Mouse (Mus musculus): ENCODE data around the gene Actb. TPM values are rescaled to one million over a fixed set of nuclear protein-coding genes. Genes with fewer than 3 reads are reported as not detected.

Gene Actb
- total RNA-seq, 1 experiment from 2014 or later = 6,587 TPM

GRCm38 (mm10) chr5:142926204-142926939, 19.8 kb upstream of the Actb start:
- peak; percentile 66 for ATAC-seq (replicated peaks; ENCODE audit: insufficient number of reproducible peaks, low FRiP score, low TSS enrichment, poor library complexity, severe bottlenecking)

- no peak for ATAC-seq (replicated peaks; ENCODE audit: insufficient number of reproducible peaks, low FRiP score, low TSS enrichment, poor library complexity, severe bottlenecking)
Measured at GRCm38 (mm10) chr5:142924336-142924959, 17.9 kb upstream of the Actb start.

GRCm38 (mm10) chr5:142923781-142924180, 17.2 kb upstream of the Actb start:
- ATAC-seq (replicated peaks; ENCODE audit: insufficient number of reproducible peaks, low FRiP score, low TSS enrichment, poor library complexity, severe bottlenecking) = no peak

GRCm38 (mm10) chr5:142922251-142922650, 15.7 kb upstream of the Actb start:
- ATAC-seq (replicated peaks; ENCODE audit: insufficient number of reproducible peaks, low FRiP score, low TSS enrichment, poor library complexity, severe bottlenecking) = no peak

GRCm38 (mm10) chr5:142921074-142921459, 14.5 kb upstream of the Actb start:
- ATAC-seq (replicated peaks; ENCODE audit: insufficient number of reproducible peaks, low FRiP score, low TSS enrichment, poor library complexity, severe bottlenecking) = peak; percentile 38

- ATAC-seq (replicated peaks; ENCODE audit: insufficient number of reproducible peaks, low FRiP score, low TSS enrichment, poor library complexity, severe bottlenecking) = peak; percentile 99
Measured at GRCm38 (mm10) chr5:142920311-142921073, 13.9 kb upstream of the Actb start.

- ATAC-seq (replicated peaks; ENCODE audit: insufficient number of reproducible peaks, low FRiP score, low TSS enrichment, poor library complexity, severe bottlenecking) = no peak
Measured at GRCm38 (mm10) chr5:142917402-142917801, 10.8 kb upstream of the Actb start.

GRCm38 (mm10) chr5:142916593-142916992, 10.0 kb upstream of the Actb start:
- no peak for ATAC-seq (replicated peaks; ENCODE audit: insufficient number of reproducible peaks, low FRiP score, low TSS enrichment, poor library complexity, severe bottlenecking)

GRCm38 (mm10) chr5:142915231-142915630, 8.7 kb upstream of the Actb start:
- no peak for ATAC-seq (replicated peaks; ENCODE audit: insufficient number of reproducible peaks, low FRiP score, low TSS enrichment, poor library complexity, severe bottlenecking)

- peak; percentile 53 for ATAC-seq (replicated peaks; ENCODE audit: insufficient number of reproducible peaks, low FRiP score, low TSS enrichment, poor library complexity, severe bottlenecking)
Measured at GRCm38 (mm10) chr5:142912739-142913138, 6.2 kb upstream of the Actb start.

- ATAC-seq (replicated peaks; ENCODE audit: insufficient number of reproducible peaks, low FRiP score, low TSS enrichment, poor library complexity, severe bottlenecking) = no peak
Measured at GRCm38 (mm10) chr5:142912320-142912719, 5.8 kb upstream of the Actb start.

- ATAC-seq (replicated peaks; ENCODE audit: insufficient number of reproducible peaks, low FRiP score, low TSS enrichment, poor library complexity, severe bottlenecking) = no peak
Measured at GRCm38 (mm10) chr5:142911629-142912028, 5.1 kb upstream of the Actb start.

- 0 out of 2 replicates have a peak, but pooled peaks have one; percentile 8 for ATAC-seq (replicated peaks; ENCODE audit: insufficient number of reproducible peaks, low FRiP score, low TSS enrichment, poor library complexity, severe bottlenecking)
Measured at GRCm38 (mm10) chr5:142909576-142910278, 3.2 kb upstream of the Actb start.

GRCm38 (mm10) chr5:142908941-142909575, 2.5 kb upstream of the Actb start:
- ATAC-seq (replicated peaks; ENCODE audit: insufficient number of reproducible peaks, low FRiP score, low TSS enrichment, poor library complexity, severe bottlenecking) = peak; percentile 32

- no peak for ATAC-seq (replicated peaks; ENCODE audit: insufficient number of reproducible peaks, low FRiP score, low TSS enrichment, poor library complexity, severe bottlenecking)
Measured at GRCm38 (mm10) chr5:142907803-142908559, 1.4 kb upstream of the Actb start.

- no peak for ATAC-seq (replicated peaks; ENCODE audit: insufficient number of reproducible peaks, low FRiP score, low TSS enrichment, poor library complexity, severe bottlenecking)
Measured at GRCm38 (mm10) chr5:142907048-142907802, 671 bp upstream of the Actb start.

All from monocyte, adult 5-6 weeks (primary cell).